Mouse (Mus musculus): ENCODE measurements around the gene Rassf8. TPM values are rescaled to one million over a fixed set of nuclear protein-coding genes. Genes with fewer than 3 reads are reported as not detected.
A peak's percentile ranks its signal among the peaks of the same experiment; 100 is the strongest.

Rassf8 gene
- polyA plus RNA-seq (2014; fragmentation: Nextera tagmentation; extraction: Ambion mirVana), result 2.4 and 2.5 TPM in 2 replicates

DNA sequence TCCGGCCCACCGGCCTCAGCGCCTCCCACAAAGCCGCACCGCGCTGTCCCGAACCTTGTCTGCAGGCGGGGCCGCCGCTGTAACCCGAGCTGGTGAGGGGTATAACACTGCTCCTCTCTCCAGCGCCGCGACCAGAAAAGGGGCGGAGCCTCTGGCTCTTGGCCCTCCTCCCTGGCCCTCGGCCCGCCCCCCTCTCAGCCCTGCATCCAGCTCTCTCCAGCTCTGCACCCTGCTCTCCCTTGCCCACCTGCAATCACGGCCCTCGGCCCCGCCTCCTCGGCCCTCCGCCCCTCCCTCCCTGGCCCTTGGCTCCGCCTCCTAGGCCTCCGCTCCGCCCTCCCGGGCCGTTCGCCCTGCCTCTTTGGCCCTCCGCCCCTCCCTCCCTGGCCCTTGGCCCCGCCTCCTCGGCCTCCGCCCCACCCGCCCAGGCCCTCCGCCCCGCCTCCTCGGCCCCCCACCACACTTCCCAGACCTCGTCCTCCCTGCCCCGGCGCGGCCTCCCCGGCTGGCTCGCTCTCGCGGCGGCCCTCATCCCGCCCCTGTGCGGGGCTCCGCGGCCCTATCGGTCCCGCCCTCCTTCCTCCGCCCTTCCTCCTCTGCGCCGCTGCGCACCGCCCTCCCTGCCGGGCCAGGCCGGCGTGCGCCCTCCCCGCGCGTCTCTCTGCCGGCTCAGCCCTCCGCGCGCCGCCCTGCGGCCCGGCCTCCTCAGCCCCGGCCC is at the start of gene Rassf8:
Gene Rassf8 (plus strand): TSS at position 617 of the 718 bp plus-strand sequence.
- peak within 1 kb of the TSS; percentile 74 for H3K9ac ChIP-seq (ENCODE audit: low read length)
- no peaks in the 10 kb centered on the region for H3K9me3 ChIP-seq (replicated peaks; ENCODE audit: control insufficient read depth, low read length)
- peak within 1 kb of the TSS; percentile 59 for H3K4me3 ChIP-seq (ENCODE audit: low read depth, low read length)
- under 1% methylated on average over 57 of the region's 71 CpGs for WGBS
- H3K36me3 ChIP-seq (ENCODE audit: control insufficient read depth, insufficient read depth, low read length), result no peaks in the 10 kb centered on the region
- peak within 1 kb of the TSS; percentile 55; the same call in 1 of the 2 replicates for H3K27ac ChIP-seq (ENCODE audit: low read depth, low read length)
- H3K27me3 ChIP-seq (replicated peaks; ENCODE audit: control insufficient read depth, insufficient read depth, low read length), result 0 out of 2 replicates have a peak, but pooled peaks cover 3% of the 10 kb centered on the region
- no peaks in the 10 kb centered on the region for H3K4me1 ChIP-seq (ENCODE audit: control insufficient read depth, insufficient read depth, low read length)
- H3K4me2 ChIP-seq (ENCODE audit: low read length), result peak within 1 kb of the TSS; percentile 86
- DNase-seq (ENCODE audit: low spot score) (peak; percentile 87), ATAC-seq (peak; percentile 97)

GRCm38 (mm10) chr6:145701021-145701540 is 45.5 kb upstream of the Rassf8 start:
- Histone ChIP-seq H3K9me3 (replicated peaks; ENCODE audit: control insufficient read depth, low read length) (no peaks in the 10 kb centered on the region), H3K36me3 (ENCODE audit: control insufficient read depth, insufficient read depth, low read length) (no peaks in the 10 kb centered on the region), H3K27me3 (replicated peaks; ENCODE audit: control insufficient read depth, insufficient read depth, low read length) (no peaks in the 10 kb centered on the region), H3K27ac (ENCODE audit: low read depth, low read length) (no peak overlapping the region), H3K4me1 (ENCODE audit: control insufficient read depth, insufficient read depth, low read length) (no peaks in the 10 kb centered on the region), H3K9ac (ENCODE audit: low read length) (no peak overlapping the region), H3K4me2 (ENCODE audit: low read length) (no peak overlapping the region), H3K4me3 (ENCODE audit: low read depth, low read length) (no peak overlapping the region)
- no peak for DNase-seq (ENCODE audit: low spot score)
- ATAC-seq, result no peak
- whole genome bisulfite sequencing, result 28% methylated on average over 8 of the region's 8 CpGs

- Histone ChIP-seq H3K27me3 (replicated peaks; ENCODE audit: control insufficient read depth, insufficient read depth, low read length) (no peaks in the 10 kb centered on the region), H3K27ac (ENCODE audit: low read depth, low read length) (no peak overlapping the region), H3K4me3 (ENCODE audit: low read depth, low read length) (no peak overlapping the region), H3K9me3 (replicated peaks; ENCODE audit: control insufficient read depth, low read length) (no peaks in the 10 kb centered on the region), H3K4me2 (ENCODE audit: low read length) (no peak overlapping the region), H3K4me1 (ENCODE audit: control insufficient read depth, insufficient read depth, low read length) (no peaks in the 10 kb centered on the region), H3K9ac (ENCODE audit: low read length) (no peak overlapping the region), H3K36me3 (ENCODE audit: control insufficient read depth, insufficient read depth, low read length) (no peaks in the 10 kb centered on the region)
- no peak for DNase-seq (ENCODE audit: low spot score)
- WGBS, result 82% methylated on average over 6 of the region's 6 CpGs
- ATAC-seq, result no peak
Measured at GRCm38 (mm10) chr6:145703667-145704066, 42.9 kb upstream of the Rassf8 start.

GRCm38 (mm10) chr6:145709956-145710720 is 36.4 kb upstream of the Rassf8 start:
- Histone ChIP-seq H3K27me3 (replicated peaks; ENCODE audit: control insufficient read depth, insufficient read depth, low read length) (no peaks in the 10 kb centered on the region), H3K9ac (ENCODE audit: low read length) (no peak overlapping the region), H3K4me1 (ENCODE audit: control insufficient read depth, insufficient read depth, low read length) (no peaks in the 10 kb centered on the region), H3K36me3 (ENCODE audit: control insufficient read depth, insufficient read depth, low read length) (no peaks in the 10 kb centered on the region), H3K9me3 (replicated peaks; ENCODE audit: control insufficient read depth, low read length) (no peaks in the 10 kb centered on the region), H3K27ac (ENCODE audit: low read depth, low read length) (no peak overlapping the region), H3K4me2 (ENCODE audit: low read length) (no peak overlapping the region), H3K4me3 (ENCODE audit: low read depth, low read length) (no peak overlapping the region)
- 92% methylated on average over 18 of the region's 18 CpGs for WGBS
- DNase-seq (ENCODE audit: low spot score) (no peak), ATAC-seq (no peak)

DNA sequence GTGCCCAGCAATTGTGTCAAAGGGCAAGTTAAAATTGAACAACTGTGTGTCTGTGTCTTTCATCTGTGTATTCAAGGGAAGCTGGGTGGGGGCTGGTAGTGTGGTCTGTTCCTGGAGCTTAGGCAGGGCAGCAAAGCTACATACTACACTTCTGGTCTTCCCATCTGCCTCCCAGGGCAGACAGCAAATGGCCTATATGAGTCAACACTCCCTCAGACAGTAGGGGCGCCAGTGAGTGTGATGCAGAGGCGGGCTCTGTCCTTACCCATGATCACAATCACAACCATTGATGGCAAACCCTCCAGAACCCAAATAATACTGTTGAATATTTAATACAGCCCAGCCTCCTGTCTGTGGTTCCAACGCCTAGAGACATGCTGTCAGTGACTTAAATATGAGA is 35.8 kb upstream of the Rassf8 start:
- Histone ChIP-seq H3K27ac (ENCODE audit: low read depth, low read length) (no peak overlapping the region), H3K9ac (ENCODE audit: low read length) (no peak overlapping the region), H3K36me3 (ENCODE audit: control insufficient read depth, insufficient read depth, low read length) (no peaks in the 10 kb centered on the region), H3K9me3 (replicated peaks; ENCODE audit: control insufficient read depth, low read length) (no peaks in the 10 kb centered on the region), H3K4me1 (ENCODE audit: control insufficient read depth, insufficient read depth, low read length) (no peaks in the 10 kb centered on the region), H3K4me2 (ENCODE audit: low read length) (no peak overlapping the region), H3K4me3 (ENCODE audit: low read depth, low read length) (no peak overlapping the region), H3K27me3 (replicated peaks; ENCODE audit: control insufficient read depth, insufficient read depth, low read length) (no peaks in the 10 kb centered on the region)
- WGBS, result 84% methylated on average over 3 of the region's 3 CpGs
- ATAC-seq (no peak), DNase-seq (ENCODE audit: low spot score) (no peak)

DNA sequence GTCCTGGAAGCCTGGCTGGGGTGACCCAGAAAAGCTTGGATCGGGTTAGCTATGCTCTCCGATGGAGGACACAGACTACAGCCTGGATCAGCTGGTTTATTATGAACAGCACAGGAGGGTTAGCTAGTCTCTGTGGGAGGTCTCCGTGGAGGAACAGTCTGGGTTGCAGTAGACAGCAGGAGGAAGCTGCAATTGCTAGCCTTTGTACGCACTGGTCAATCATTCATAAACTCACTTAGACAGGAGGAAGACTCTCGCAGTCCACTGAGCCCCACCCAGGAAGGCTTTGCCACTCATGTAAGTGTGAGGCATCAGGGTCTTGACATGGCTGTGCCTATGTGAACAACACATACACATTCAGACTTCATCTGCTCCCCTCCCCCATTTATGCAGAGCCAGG is 35.2 kb upstream of the Rassf8 start:
- H3K27me3 ChIP-seq (replicated peaks; ENCODE audit: control insufficient read depth, insufficient read depth, low read length), result no peaks in the 10 kb centered on the region
- H3K9ac ChIP-seq (ENCODE audit: low read length), result no peak overlapping the region
- H3K27ac ChIP-seq (ENCODE audit: low read depth, low read length), result no peak overlapping the region
- H3K9me3 ChIP-seq (replicated peaks; ENCODE audit: control insufficient read depth, low read length), result no peaks in the 10 kb centered on the region
- no peaks in the 10 kb centered on the region for H3K4me1 ChIP-seq (ENCODE audit: control insufficient read depth, insufficient read depth, low read length)
- H3K36me3 ChIP-seq (ENCODE audit: control insufficient read depth, insufficient read depth, low read length), result no peaks in the 10 kb centered on the region
- DNase-seq (ENCODE audit: low spot score), result no peak
- no peak overlapping the region for H3K4me2 ChIP-seq (ENCODE audit: low read length)
- ATAC-seq, result no peak
- H3K4me3 ChIP-seq (ENCODE audit: low read depth, low read length), result no peak overlapping the region
- 90% methylated on average over 5 of the region's 5 CpGs for WGBS

GRCm38 (mm10) chr6:145713241-145714114 is 33.1 kb upstream of the Rassf8 start:
- Histone ChIP-seq H3K4me2 (ENCODE audit: low read length) (no peak overlapping the region), H3K27ac (ENCODE audit: low read depth, low read length) (no peak overlapping the region), H3K9me3 (replicated peaks; ENCODE audit: control insufficient read depth, low read length) (no peaks in the 10 kb centered on the region), H3K9ac (ENCODE audit: low read length) (no peak overlapping the region), H3K27me3 (replicated peaks; ENCODE audit: control insufficient read depth, insufficient read depth, low read length) (no peaks in the 10 kb centered on the region), H3K36me3 (ENCODE audit: control insufficient read depth, insufficient read depth, low read length) (no peaks in the 10 kb centered on the region), H3K4me3 (ENCODE audit: low read depth, low read length) (no peak overlapping the region), H3K4me1 (ENCODE audit: control insufficient read depth, insufficient read depth, low read length) (no peaks in the 10 kb centered on the region)
- 56% methylated on average over 8 of the region's 8 CpGs for WGBS
- ATAC-seq, result no peak
- no peak for DNase-seq (ENCODE audit: low spot score)

DNA sequence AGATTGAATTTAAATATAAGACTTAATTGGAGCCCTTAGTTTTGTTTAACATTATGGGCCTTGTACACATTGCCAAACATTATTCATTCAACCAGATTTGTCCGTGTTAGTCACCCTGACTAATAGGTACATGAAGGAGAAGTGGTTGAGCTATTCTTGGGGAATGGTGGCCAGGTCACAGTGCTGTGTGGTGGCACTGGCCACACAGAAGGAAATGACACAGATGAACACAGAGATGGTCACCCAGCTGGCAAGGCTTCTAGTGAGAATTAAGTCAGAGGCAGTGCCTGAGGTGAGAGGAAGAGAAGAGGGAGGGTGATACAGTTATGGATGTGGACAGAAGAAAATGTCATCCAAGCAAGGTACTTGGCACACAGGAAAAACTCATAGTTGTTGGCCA is 32.4 kb upstream of the Rassf8 start:
- no peak for DNase-seq (ENCODE audit: low spot score)
- Histone ChIP-seq H3K27me3 (replicated peaks; ENCODE audit: control insufficient read depth, insufficient read depth, low read length) (no peaks in the 10 kb centered on the region), H3K9ac (ENCODE audit: low read length) (no peak overlapping the region), H3K4me1 (ENCODE audit: control insufficient read depth, insufficient read depth, low read length) (no peaks in the 10 kb centered on the region), H3K27ac (ENCODE audit: low read depth, low read length) (no peak overlapping the region), H3K9me3 (replicated peaks; ENCODE audit: control insufficient read depth, low read length) (no peaks in the 10 kb centered on the region), H3K4me2 (ENCODE audit: low read length) (no peak overlapping the region), H3K36me3 (ENCODE audit: control insufficient read depth, insufficient read depth, low read length) (no peaks in the 10 kb centered on the region), H3K4me3 (ENCODE audit: low read depth, low read length) (no peak overlapping the region)
- ATAC-seq, result no peak
- 52% methylated on average over 1 of the region's 1 CpGs for WGBS
